Mouse (Mus musculus): Measurements from ENCODE around the gene Gsta3. TPM values are rescaled to one million over a fixed set of nuclear protein-coding genes. Genes with fewer than 3 reads are reported as not detected.

Gene Gsta3
- polyA plus RNA-seq, 1 experiment = 4.8 TPM

GRCm38 (mm10) chr1:21231744-21232464, 8.5 kb upstream of the Gsta3 start:
- H3K4me1 ChIP-seq (ENCODE audit: control insufficient read depth, insufficient read depth, low read length) = peaks cover 3% of the 10 kb centered on the region; the same call in 1 of the 2 replicates
- no peak for TF ChIP-seq POLR2A (IDR thresholded peaks at IDR 0.05; ENCODE audit: borderline replicate concordance, low read depth, low read length)
- no peak for TF ChIP-seq CTCF (IDR thresholded peaks at IDR 0.05; ENCODE audit: low read depth, low read length)
- no peak overlapping the region for H3K27ac ChIP-seq (ENCODE audit: insufficient read depth, low read depth, low read length)
- H3K4me3 ChIP-seq (ENCODE audit: insufficient read depth, low read length) = no peak overlapping the region

GRCm38 (mm10) chr1:21232516-21232915, 7.9 kb upstream of the Gsta3 start:
- Histone ChIP-seq H3K4me1 (ENCODE audit: control insufficient read depth, insufficient read depth, low read length) (peaks cover 3% of the 10 kb centered on the region; the same call in 1 of the 2 replicates), H3K4me3 (ENCODE audit: insufficient read depth, low read length) (no peak overlapping the region), H3K27ac (ENCODE audit: insufficient read depth, low read depth, low read length) (no peak overlapping the region)
- no peak for TF ChIP-seq CTCF (IDR thresholded peaks at IDR 0.05; ENCODE audit: low read depth, low read length)
- no peak for TF ChIP-seq POLR2A (IDR thresholded peaks at IDR 0.05; ENCODE audit: borderline replicate concordance, low read depth, low read length)

- Histone ChIP-seq H3K4me3 (ENCODE audit: insufficient read depth, low read length) (no peak overlapping the region), H3K4me1 (ENCODE audit: control insufficient read depth, insufficient read depth, low read length) (peaks cover 5% of the 10 kb centered on the region), H3K27ac (ENCODE audit: insufficient read depth, low read depth, low read length) (no peak overlapping the region)
- TF ChIP-seq CTCF (IDR thresholded peaks at IDR 0.05; ENCODE audit: low read depth, low read length) (no peak), POLR2A (IDR thresholded peaks at IDR 0.05; ENCODE audit: borderline replicate concordance, low read depth, low read length) (no peak)
Observed at GRCm38 (mm10) chr1:21235359-21235758, 5.0 kb upstream of the Gsta3 start.

- H3K27ac ChIP-seq (ENCODE audit: insufficient read depth, low read depth, low read length) = no peak overlapping the region
- TF ChIP-seq POLR2A (IDR thresholded peaks at IDR 0.05; ENCODE audit: borderline replicate concordance, low read depth, low read length) (no peak), CTCF (IDR thresholded peaks at IDR 0.05; ENCODE audit: low read depth, low read length) (no peak)
- H3K4me3 ChIP-seq (ENCODE audit: insufficient read depth, low read length) = no peak overlapping the region
- H3K4me1 ChIP-seq (ENCODE audit: control insufficient read depth, insufficient read depth, low read length) = peaks cover 15% of the 10 kb centered on the region
Observed at GRCm38 (mm10) chr1:21241096-21241495, 707 bp downstream of the Gsta3 start.

- Histone ChIP-seq H3K27ac (ENCODE audit: insufficient read depth, low read depth, low read length) (no peak overlapping the region), H3K4me1 (ENCODE audit: control insufficient read depth, insufficient read depth, low read length) (peaks cover 15% of the 10 kb centered on the region), H3K4me3 (ENCODE audit: insufficient read depth, low read length) (no peak overlapping the region)
- no peak for TF ChIP-seq CTCF (IDR thresholded peaks at IDR 0.05; ENCODE audit: low read depth, low read length)
- TF ChIP-seq POLR2A (IDR thresholded peaks at IDR 0.05; ENCODE audit: borderline replicate concordance, low read depth, low read length) = no peak
Observed at GRCm38 (mm10) chr1:21244290-21244960, 4.0 kb downstream of the Gsta3 start.

- Histone ChIP-seq H3K4me3 (ENCODE audit: insufficient read depth, low read length) (no peak overlapping the region), H3K4me1 (ENCODE audit: control insufficient read depth, insufficient read depth, low read length) (peaks cover 8% of the 10 kb centered on the region), H3K27ac (ENCODE audit: insufficient read depth, low read depth, low read length) (no peak overlapping the region)
- TF ChIP-seq POLR2A (IDR thresholded peaks at IDR 0.05; ENCODE audit: borderline replicate concordance, low read depth, low read length) = no peak
- no peak for TF ChIP-seq CTCF (IDR thresholded peaks at IDR 0.05; ENCODE audit: low read depth, low read length)
Observed at GRCm38 (mm10) chr1:21246136-21246535, 5.7 kb downstream of the Gsta3 start.

GRCm38 (mm10) chr1:21247896-21248295, 7.5 kb downstream of the Gsta3 start:
- Histone ChIP-seq H3K4me3 (ENCODE audit: insufficient read depth, low read length) (no peak overlapping the region), H3K27ac (ENCODE audit: insufficient read depth, low read depth, low read length) (no peak overlapping the region), H3K4me1 (ENCODE audit: control insufficient read depth, insufficient read depth, low read length) (peaks cover 8% of the 10 kb centered on the region)
- TF ChIP-seq POLR2A (IDR thresholded peaks at IDR 0.05; ENCODE audit: borderline replicate concordance, low read depth, low read length) (no peak), CTCF (IDR thresholded peaks at IDR 0.05; ENCODE audit: low read depth, low read length) (no peak)

- Histone ChIP-seq H3K4me1 (ENCODE audit: control insufficient read depth, insufficient read depth, low read length) (peaks cover 8% of the 10 kb centered on the region), H3K4me3 (ENCODE audit: insufficient read depth, low read length) (no peak overlapping the region), H3K27ac (ENCODE audit: insufficient read depth, low read depth, low read length) (no peak overlapping the region)
- TF ChIP-seq CTCF (IDR thresholded peaks at IDR 0.05; ENCODE audit: low read depth, low read length) (no peak), POLR2A (IDR thresholded peaks at IDR 0.05; ENCODE audit: borderline replicate concordance, low read depth, low read length) (no peak)
Observed at GRCm38 (mm10) chr1:21248560-21249390, 8.4 kb downstream of the Gsta3 start.

- Histone ChIP-seq H3K4me3 (ENCODE audit: insufficient read depth, low read length) (no peak overlapping the region), H3K4me1 (ENCODE audit: control insufficient read depth, insufficient read depth, low read length) (no peaks in the 10 kb centered on the region), H3K27ac (ENCODE audit: insufficient read depth, low read depth, low read length) (no peak overlapping the region)
- TF ChIP-seq CTCF (IDR thresholded peaks at IDR 0.05; ENCODE audit: low read depth, low read length) (no peak), POLR2A (IDR thresholded peaks at IDR 0.05; ENCODE audit: borderline replicate concordance, low read depth, low read length) (no peak)
Observed at GRCm38 (mm10) chr1:21251661-21252060, 11.3 kb downstream of the Gsta3 start.
